Mouse (Mus musculus) neural tube, embryonic 14.5 days (tissue): ENCODE data around the gene Zbtb42. TPM values are rescaled to one million over a fixed set of nuclear protein-coding genes. Genes with fewer than 3 reads are reported as not detected.
A peak's percentile ranks its signal among the peaks of the same experiment; 100 is the strongest.

Experiments
- ATAC-seq: fragments of 200-750 bp; cut with Nextera tagmentation; 2 replicates; pipeline ENCODE4 v1.8.0; 2017; ENCODE audit warnings: low read depth, mild to moderate bottlenecking, moderate TSS enrichment, moderate library complexity
- H3K27ac ChIP-seq: fragments of 300-500 bp; sonication (generic); 2 replicates; pipeline ENCODE4 v1.5.1; 2014; ENCODE audit warnings: low read depth, mild to moderate bottlenecking, control low read depth, low read length, moderate library complexity, mixed read lengths
- H3K27me3 ChIP-seq: fragments of 300-500 bp; sonication (generic); 2 replicates; pipeline ENCODE4 v1.6.1; 2014; ENCODE audit warnings: low read length; ENCODE audit not compliant: control insufficient read depth, insufficient read depth
- H3K36me3 ChIP-seq: fragments of 300-500 bp; sonication (generic); 2 replicates; pipeline ENCODE4 v1.6.1; 2014; ENCODE audit warnings: low read length, mixed read lengths; ENCODE audit not compliant: control insufficient read depth, insufficient read depth
- H3K4me1 ChIP-seq: fragments of 300-500 bp; sonication (generic); 2 replicates; pipeline ENCODE4 v1.6.1; 2014; ENCODE audit warnings: low read length; ENCODE audit not compliant: control insufficient read depth, insufficient read depth
- H3K4me2 ChIP-seq: fragments of 300-500 bp; sonication (generic); 2 replicates; pipeline ENCODE4 v1.6.1; 2014; ENCODE audit warnings: mild to moderate bottlenecking, low read depth, low read length, control low read depth
- H3K4me3 ChIP-seq: fragments of 300-500 bp; sonication (generic); 2 replicates; pipeline ENCODE4 v1.5.1; 2014; ENCODE audit warnings: low read depth, low read length, control low read depth, mixed read lengths
- H3K9ac ChIP-seq: fragments of 300-500 bp; sonication (generic); replicated peaks from 2 replicates; pipeline ENCODE4 v1.6.1; 2014; ENCODE audit warnings: low read depth, mild to moderate bottlenecking, control low read depth, low read length, mixed read lengths
- H3K9me3 ChIP-seq: fragments of 300-500 bp; sonication (generic); 2 replicates; pipeline ENCODE4 v1.6.1; 2016; ENCODE audit warnings: low read length; ENCODE audit not compliant: control insufficient read depth
- WGBS: fragments of 180-500 bp; shearing (Covaris S2); extraction: QIAGEN DNeasy Blood & Tissue Kit; methylation state at CpG from one replicate; pipeline ENCODE4 v1.1.7; 2014; 5-methylcytosine and 5-hydroxymethylcytosine counted together
- polyA plus RNA-seq: library from polyadenylated mRNA; unstranded; fragments of >200 nt; fragmentation: Nextera tagmentation; extraction: Ambion mirVana; gene quantifications from 2 replicates; pipeline ENCODE4 v1.2.1, GENCODE M21; 2014

The Zbtb42 gene
- 1.3 and 3.5 TPM in 2 replicates for polyA plus RNA-seq

DNA sequence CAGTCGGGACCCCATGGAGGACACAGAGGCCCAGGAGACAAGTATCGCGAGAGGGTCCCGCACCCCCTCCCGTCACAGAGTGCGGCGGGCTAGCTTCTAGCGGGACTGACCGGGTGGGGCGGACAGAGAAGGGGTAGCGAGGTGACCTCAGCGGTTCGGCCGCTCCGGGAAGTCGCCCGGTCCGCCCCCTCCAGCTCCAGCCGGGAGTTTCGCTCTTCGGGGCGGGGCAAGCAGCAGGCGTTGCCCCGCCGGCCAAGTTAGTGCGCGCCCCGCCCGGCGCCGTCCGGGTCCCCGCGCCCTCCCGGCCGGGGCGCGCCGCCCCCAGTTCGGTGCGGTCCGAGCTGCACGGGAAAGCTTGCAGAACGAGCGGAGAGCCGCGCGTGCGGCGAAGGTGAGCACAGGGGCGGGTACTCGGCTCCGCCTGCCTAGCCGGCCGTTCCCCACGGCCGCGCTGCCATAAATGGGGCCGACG, at the start of gene Zbtb42:
Gene Zbtb42 (plus strand): TSS at position 274 of the 472 bp plus-strand sequence.
- Histone ChIP-seq H3K27ac (no peak within 1 kb of the TSS), H3K36me3 (no peaks in the 10 kb centered on the region), H3K4me2 (peak within 1 kb of the TSS; percentile 94), H3K27me3 (peaks cover 18% of the 10 kb centered on the region), H3K4me3 (peak within 1 kb of the TSS; percentile 47), H3K9me3 (no peaks in the 10 kb centered on the region), H3K4me1 (peaks cover 19% of the 10 kb centered on the region; the same call in 1 of the 2 replicates), H3K9ac (peak within 1 kb of the TSS; percentile 48)
- WGBS = 0% methylated on average over 57 of the region's 60 CpGs
- no peak for ATAC-seq

DNA sequence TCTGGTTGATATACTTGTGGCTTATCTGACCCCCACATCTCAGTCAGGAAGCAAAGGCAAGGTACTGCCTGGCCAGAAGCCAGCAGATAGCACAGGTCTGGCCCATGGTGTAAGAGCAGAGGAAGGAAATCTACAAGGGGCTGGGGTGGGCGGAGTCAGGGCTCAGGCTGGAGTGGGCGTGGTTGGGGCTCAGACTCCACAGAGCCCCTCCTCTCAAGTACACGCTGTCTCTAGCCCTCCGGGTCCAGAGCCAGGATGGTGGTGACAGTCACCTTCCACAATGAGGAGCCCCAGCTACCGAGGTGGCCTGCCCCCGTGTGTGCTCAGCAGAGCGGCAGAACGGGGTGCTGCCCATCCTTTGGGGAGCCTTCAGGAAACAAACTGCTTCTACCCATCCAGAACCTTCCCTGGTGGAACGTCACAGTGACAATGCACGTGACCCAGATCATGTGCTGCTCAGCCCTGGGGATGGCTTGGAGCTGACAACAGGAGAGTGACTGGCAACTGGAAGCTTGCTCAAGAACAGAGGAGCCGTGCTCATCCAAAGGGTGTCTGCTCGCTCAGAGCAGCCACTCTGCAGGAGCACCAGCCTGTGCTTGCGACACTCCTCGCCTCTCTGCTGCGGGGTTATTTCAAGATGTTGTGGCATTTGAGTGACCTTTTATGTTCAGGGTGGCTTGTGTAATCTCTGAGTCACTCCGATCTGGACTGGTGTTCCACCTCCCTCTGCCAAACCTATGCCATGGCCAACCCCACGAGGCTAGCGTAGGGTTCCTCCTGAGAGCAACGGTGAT, 49.5 kb upstream of the Zbtb42 start:
- no peaks in the 10 kb centered on the region for H3K27me3 ChIP-seq
- no peak overlapping the region for H3K4me3 ChIP-seq
- H3K4me2 ChIP-seq = peak overlapping the region; percentile 26
- no peaks in the 10 kb centered on the region for H3K9me3 ChIP-seq
- H3K27ac ChIP-seq = no peak overlapping the region
- peak; percentile 83 for ATAC-seq
- 43% methylated on average over 19 of the region's 19 CpGs for WGBS
- no peaks in the 10 kb centered on the region for H3K36me3 ChIP-seq
- H3K9ac ChIP-seq = peak overlapping the region; percentile 16; the same call in 1 of the 2 replicates
- H3K4me1 ChIP-seq = no peaks in the 10 kb centered on the region; the same call in 1 of the 2 replicates

DNA sequence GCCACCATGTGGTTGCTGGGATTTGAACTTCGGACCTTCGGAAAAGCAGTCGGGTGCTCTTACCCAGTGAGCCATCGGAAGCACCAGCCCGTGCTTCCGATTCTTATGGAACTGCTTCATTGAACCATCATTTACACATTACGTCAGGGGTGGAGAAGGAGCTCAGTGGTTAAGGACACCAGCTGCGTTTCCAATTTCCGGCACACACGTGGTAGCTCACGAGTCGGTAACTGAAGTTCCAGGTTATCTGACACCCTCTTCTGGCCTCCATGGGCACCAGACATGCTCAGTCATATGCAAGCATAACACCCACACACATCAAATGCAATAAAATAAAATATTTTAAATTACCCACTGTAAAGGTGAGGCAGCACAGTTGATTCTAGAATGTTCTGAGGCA, 48.6 kb upstream of the Zbtb42 start:
- no peak for ATAC-seq
- Histone ChIP-seq H3K4me2 (no peak overlapping the region), H3K9me3 (no peaks in the 10 kb centered on the region), H3K9ac (no peak overlapping the region), H3K4me3 (no peak overlapping the region), H3K27me3 (no peaks in the 10 kb centered on the region), H3K36me3 (no peaks in the 10 kb centered on the region), H3K4me1 (no peaks in the 10 kb centered on the region; the same call in 1 of the 2 replicates), H3K27ac (no peak overlapping the region)
- 93% methylated on average over 12 of the region's 12 CpGs for WGBS

DNA sequence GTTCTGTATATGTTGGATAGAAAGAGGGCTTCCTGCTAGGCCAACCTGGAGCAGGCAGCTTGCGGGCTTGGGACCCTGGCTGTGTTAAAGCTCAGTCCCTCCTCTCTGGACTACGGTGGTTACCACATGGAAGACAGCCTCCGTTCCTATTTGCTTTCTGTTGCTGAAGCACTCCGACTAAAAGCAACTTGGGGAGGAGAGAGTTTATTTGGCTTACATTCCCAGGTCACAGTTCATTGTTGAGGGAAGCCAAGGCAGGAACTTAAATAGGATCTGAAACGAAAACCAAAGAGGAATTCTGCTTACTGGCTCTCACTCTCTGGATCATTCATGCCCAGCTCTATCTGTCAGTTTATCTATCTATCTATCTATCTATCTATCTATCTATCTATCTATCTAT, 47.8 kb upstream of the Zbtb42 start:
- Histone ChIP-seq H3K27me3 (no peaks in the 10 kb centered on the region), H3K27ac (no peak overlapping the region), H3K9me3 (no peaks in the 10 kb centered on the region), H3K4me1 (no peaks in the 10 kb centered on the region; the same call in 1 of the 2 replicates), H3K9ac (no peak overlapping the region), H3K4me2 (no peak overlapping the region), H3K36me3 (no peaks in the 10 kb centered on the region), H3K4me3 (no peak overlapping the region)
- WGBS = 84% methylated on average over 5 of the region's 5 CpGs
- ATAC-seq = no peak

DNA sequence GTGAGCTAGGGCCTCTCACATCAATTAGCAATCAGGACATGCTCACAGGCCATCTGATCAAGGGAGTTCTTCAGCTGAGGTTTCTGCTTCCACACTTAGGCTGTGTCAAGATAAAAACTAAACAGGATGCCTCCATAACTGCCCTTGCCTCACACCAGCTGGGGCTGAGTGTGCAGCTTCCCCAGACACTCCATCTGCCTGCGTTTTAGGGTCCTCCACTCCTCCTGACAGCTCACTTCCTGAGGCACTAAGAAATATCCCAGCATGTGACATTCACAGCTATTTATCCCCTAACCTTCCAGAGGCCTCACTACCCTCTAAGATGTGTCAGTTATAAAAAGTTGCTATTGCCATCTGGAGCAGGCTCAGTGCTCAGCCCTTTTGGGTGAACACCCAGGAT, 47.2 kb upstream of the Zbtb42 start:
- Histone ChIP-seq H3K4me3 (no peak overlapping the region), H3K27ac (no peak overlapping the region), H3K27me3 (no peaks in the 10 kb centered on the region), H3K9ac (no peak overlapping the region), H3K4me1 (no peaks in the 10 kb centered on the region; the same call in 1 of the 2 replicates), H3K36me3 (no peaks in the 10 kb centered on the region), H3K9me3 (no peaks in the 10 kb centered on the region), H3K4me2 (no peak overlapping the region)
- WGBS = 50% methylated on average over 1 of the region's 1 CpGs
- no peak for ATAC-seq

DNA sequence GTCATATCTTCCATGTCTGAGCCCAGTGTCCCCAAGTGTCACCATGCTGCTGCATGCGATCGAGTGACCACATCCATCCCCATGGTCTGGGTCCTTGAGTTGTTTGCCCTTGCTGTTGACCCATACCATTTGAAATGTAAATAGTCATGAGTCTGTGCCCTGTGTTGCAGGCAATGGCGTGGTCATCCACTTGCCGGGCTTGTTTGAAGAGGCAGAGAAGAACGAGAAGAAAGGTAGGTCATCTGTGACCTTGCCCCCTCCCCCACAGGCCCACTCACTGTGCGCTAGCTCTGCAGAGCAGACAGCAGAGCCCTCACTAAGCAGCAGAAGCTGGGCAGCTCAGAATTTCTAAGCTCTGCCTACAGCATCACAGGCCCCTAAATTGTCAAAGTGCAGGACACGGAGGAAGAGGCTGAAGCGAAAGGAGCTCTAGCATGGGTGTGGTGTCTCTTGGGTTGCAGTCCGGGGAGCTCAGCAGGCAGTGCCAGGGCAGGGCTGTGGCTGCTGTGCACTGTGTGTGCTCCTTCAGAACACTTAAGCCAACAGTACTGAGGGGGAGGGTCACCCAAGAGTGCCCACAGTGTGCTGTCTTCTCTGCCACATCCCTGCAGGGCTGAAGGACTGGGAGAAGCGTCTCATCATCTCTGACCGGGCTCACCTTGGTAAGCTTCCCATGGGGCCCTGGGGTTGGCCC, 46.4 kb upstream of the Zbtb42 start:
- Histone ChIP-seq H3K27me3 (no peaks in the 10 kb centered on the region), H3K9me3 (no peaks in the 10 kb centered on the region), H3K9ac (no peak overlapping the region), H3K36me3 (no peaks in the 10 kb centered on the region), H3K27ac (no peak overlapping the region), H3K4me2 (no peak overlapping the region), H3K4me3 (no peak overlapping the region), H3K4me1 (no peaks in the 10 kb centered on the region; the same call in 1 of the 2 replicates)
- WGBS = 77% methylated on average over 11 of the region's 11 CpGs
- ATAC-seq = no peak

DNA sequence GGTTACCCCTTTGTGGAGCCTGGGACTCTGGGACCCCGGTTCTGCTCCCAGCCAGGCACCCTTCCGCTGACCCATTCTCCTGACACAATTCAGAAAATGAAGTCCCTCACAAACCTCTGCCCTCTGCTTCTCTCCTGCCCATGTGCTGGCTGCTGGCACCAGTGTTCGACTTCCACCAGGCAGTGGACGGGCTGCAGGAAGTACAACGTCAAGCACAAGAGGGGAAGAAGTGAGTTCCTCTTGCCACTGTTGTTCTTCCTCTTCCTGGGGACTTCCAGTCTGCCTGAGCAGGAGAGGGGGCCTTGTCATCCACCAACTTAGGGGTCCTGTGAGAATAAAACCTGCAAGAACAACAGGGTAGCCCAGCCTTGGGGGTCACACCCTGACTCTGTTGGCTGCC, 45.7 kb upstream of the Zbtb42 start:
- H3K9me3 ChIP-seq = no peaks in the 10 kb centered on the region
- no peak for ATAC-seq
- no peaks in the 10 kb centered on the region for H3K27me3 ChIP-seq
- no peak overlapping the region for H3K4me2 ChIP-seq
- no peaks in the 10 kb centered on the region; the same call in 1 of the 2 replicates for H3K4me1 ChIP-seq
- no peaks in the 10 kb centered on the region for H3K36me3 ChIP-seq
- H3K4me3 ChIP-seq = no peak overlapping the region
- 84% methylated on average over 5 of the region's 5 CpGs for WGBS
- H3K9ac ChIP-seq = no peak overlapping the region
- no peak overlapping the region for H3K27ac ChIP-seq

DNA sequence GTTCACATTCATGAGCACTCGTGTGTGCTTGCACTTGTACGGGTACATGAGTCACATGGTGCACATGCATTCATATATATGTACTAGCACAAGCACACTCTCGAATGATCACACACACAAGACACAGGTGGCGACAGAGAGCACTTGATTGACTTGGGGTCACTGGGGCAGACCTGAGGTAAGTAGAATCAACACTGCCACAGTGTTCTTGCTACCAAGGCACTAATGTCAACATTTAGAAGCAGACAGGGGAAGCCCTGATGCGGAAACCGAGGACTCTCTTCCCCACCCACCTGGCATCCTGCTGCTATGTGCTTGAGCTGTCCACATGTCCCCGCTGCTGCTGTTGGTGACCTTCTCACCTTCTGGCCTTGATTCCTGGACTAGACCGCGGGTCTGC, 44.9 kb upstream of the Zbtb42 start:
- H3K36me3 ChIP-seq = no peaks in the 10 kb centered on the region
- H3K4me1 ChIP-seq = no peaks in the 10 kb centered on the region; the same call in 1 of the 2 replicates
- ATAC-seq = no peak
- no peak overlapping the region for H3K27ac ChIP-seq
- H3K4me2 ChIP-seq = no peak overlapping the region
- no peak overlapping the region for H3K9ac ChIP-seq
- H3K9me3 ChIP-seq = no peaks in the 10 kb centered on the region
- 77% methylated on average over 9 of the region's 9 CpGs for WGBS
- no peak overlapping the region for H3K4me3 ChIP-seq
- no peaks in the 10 kb centered on the region for H3K27me3 ChIP-seq

DNA sequence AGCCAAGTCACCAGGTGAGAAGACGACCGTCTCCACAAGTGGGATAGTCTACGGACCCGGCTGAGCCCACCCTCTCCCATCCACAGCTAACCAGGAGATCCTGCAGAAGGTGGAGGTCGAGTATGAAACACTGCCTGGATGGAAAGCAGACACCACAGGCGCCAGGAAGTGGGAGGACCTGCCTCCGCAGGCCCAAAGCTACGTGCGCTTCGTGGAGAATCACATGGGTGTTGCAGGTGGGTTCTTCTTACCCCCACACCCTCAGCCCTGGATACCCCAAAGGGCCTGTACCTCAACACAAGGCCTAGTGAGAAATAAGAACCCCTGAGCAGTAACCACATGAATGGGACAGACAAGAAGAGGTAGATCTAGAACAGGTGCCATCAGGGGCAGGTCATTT, 39.1 kb upstream of the Zbtb42 start:
- Histone ChIP-seq H3K27me3 (no peaks in the 10 kb centered on the region), H3K9me3 (no peaks in the 10 kb centered on the region), H3K9ac (no peak overlapping the region), H3K4me2 (no peak overlapping the region), H3K36me3 (no peaks in the 10 kb centered on the region), H3K27ac (no peak overlapping the region), H3K4me1 (no peaks in the 10 kb centered on the region), H3K4me3 (no peak overlapping the region)
- no peak for ATAC-seq
- WGBS = 79% methylated on average over 10 of the region's 10 CpGs
